Mouse (Mus musculus) C2C12 (cell line): ENCODE measurements around the gene Olfr193.

Experiments
- CTCF ChIP-seq: IDR thresholded peaks from one replicate; pipeline ENCODE4 v1.5.1; 2011; ENCODE audit not compliant: control insufficient read depth, insufficient read depth, insufficient read length
- MYOD1 ChIP-seq: IDR thresholded peaks from one replicate; pipeline ENCODE4 v1.6.1; 2011; ENCODE audit warnings: low read depth; ENCODE audit not compliant: control insufficient read depth, insufficient read length

DNA sequence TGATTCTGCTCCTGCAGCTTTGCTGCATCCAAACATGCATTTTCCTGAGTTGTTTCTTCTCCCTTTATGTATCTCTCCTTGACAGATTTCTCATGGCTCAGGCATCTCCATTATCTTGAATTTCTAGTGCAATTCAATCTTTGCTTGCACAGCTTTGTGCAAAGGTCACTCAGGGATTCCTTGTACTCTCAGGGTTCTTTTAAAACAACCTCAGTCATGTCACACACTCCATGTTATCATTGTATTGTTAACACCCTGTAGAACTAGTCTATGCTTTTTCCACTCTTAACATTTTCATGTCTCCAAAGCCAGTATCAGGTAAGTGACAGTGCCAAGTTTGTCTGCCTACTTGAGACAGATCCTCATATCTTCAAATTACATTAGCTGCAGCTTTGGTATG lies 39.9 kb downstream of the Olfr193 start:
- TF ChIP-seq MYOD1 (no peak), CTCF (no peak)
